Comparison of ENCODE assay signal across 9 mouse cellular contexts in the genomic region with DNA sequence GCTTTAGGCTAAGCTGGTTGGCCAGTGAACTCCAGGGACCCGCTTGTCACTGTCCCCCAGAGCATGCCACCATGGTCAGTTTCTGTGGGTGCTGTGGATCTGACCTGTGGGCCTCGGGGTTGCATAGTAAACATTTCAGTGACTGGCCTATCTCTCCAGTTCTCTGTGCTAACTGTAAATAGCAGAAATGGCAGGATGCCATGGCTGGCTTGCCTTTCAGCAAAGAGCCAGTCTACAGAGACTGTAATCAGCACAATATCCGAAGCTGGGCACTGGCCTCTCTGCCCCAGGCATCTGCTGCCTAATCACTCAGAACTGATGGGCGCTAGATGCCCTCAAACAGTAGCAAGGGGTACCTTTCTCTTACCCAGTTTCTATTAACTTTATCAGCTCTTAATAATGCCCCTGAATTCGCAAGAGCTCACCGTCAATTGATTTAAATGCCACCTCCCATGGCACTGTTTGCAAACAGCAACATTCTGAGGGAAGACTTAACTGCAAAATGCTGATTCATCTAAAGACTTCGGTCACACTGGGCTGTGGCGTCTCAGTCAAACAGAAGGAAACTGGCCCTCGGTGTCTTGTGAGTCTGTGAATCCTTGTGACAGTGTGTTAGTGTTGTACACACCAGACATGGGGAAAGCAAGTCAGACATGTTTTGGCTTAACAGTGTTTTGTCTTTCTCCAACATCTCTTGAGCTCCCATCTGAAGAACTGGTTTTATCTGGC. TPM values are rescaled to one million over a fixed set of nuclear protein-coding genes. Genes with fewer than 3 reads are reported as not detected.
DNase-seq lines count a peak whose midpoint lies in the region; ATAC-seq and TF ChIP-seq lines count a peak whose summit lies in the region.
"Had no signal": no experiment of that assay in that cellular context is flagged by ENCODE, and none has a peak within 500 bp of the region (broad histone marks: within the 10 kb centered on the region; RNA-seq: fewer than 3 reads in every experiment).

No protein-coding gene starts in this region.

- H3K36me3 ChIP-seq in midbrain, embryonic 14.5 days (ENCODE audit: control insufficient read depth, insufficient read depth, low read length), result peaks cover 22% of the 10 kb centered on the region
- peaks cover 27% of the 10 kb centered on the region for H3K36me3 ChIP-seq in midbrain, embryonic 13.5 days
- H3K36me3 ChIP-seq in forebrain, embryonic 14.5 days (ENCODE audit: control insufficient read depth, insufficient read depth, low read length), result peaks cover 29% of the 10 kb centered on the region
- peaks cover 17% of the 10 kb centered on the region for H3K36me3 ChIP-seq in lung, postnatal 0 days (ENCODE audit: insufficient read depth, low read length)

- TF ChIP-seq CTCF in lung, postnatal 0 days (IDR thresholded peaks at IDR 0.05), result no peak

- TF ChIP-seq EP300 in lung, postnatal 0 days (IDR thresholded peaks at IDR 0.05), result no peak

- ATAC-seq in midbrain, embryonic 14.5 days (ENCODE audit: low FRiP score, low TSS enrichment), result no peak
- ATAC-seq in midbrain, embryonic 13.5 days, result no peak
- peak; percentile 65; the same call in 1 of the 2 replicates for ATAC-seq in forebrain, embryonic 14.5 days
- no peak for ATAC-seq in lung, postnatal 0 days

- no peak overlapping the region for H3K27ac ChIP-seq in midbrain, embryonic 14.5 days (replicated peaks; ENCODE audit: low read depth, low read length)
- H3K27ac ChIP-seq in midbrain, embryonic 13.5 days, result no peak overlapping the region
- H3K27ac ChIP-seq in forebrain, embryonic 14.5 days (ENCODE audit: low read depth, low read length), result no peak overlapping the region
- H3K27ac ChIP-seq in lung, postnatal 0 days (ENCODE audit: low read length), result peak overlapping the region; percentile 14; the same call in 1 of the 2 replicates
- H3K27ac ChIP-seq: heart, embryonic 13.5 days had no signal

- H3K9ac ChIP-seq in midbrain, embryonic 14.5 days (replicated peaks; ENCODE audit: low read length), result no peak overlapping the region
- no peak overlapping the region for H3K9ac ChIP-seq in midbrain, embryonic 13.5 days (replicated peaks)
- H3K9ac ChIP-seq in forebrain, embryonic 14.5 days (ENCODE audit: low read length), result no peak overlapping the region
- no peak overlapping the region for H3K9ac ChIP-seq in lung, postnatal 0 days (replicated peaks; ENCODE audit: low read depth)
- H3K9ac ChIP-seq: heart, embryonic 13.5 days had no signal

- H3K27me3 ChIP-seq in midbrain, embryonic 14.5 days (ENCODE audit: control insufficient read depth, insufficient read depth, low read length), result no peaks in the 10 kb centered on the region
- H3K27me3 ChIP-seq in midbrain, embryonic 13.5 days, result no peaks in the 10 kb centered on the region
- H3K27me3 ChIP-seq in forebrain, embryonic 14.5 days (replicated peaks; ENCODE audit: control insufficient read depth, insufficient read depth, low read length), result no peaks in the 10 kb centered on the region
- no peaks in the 10 kb centered on the region for H3K27me3 ChIP-seq in lung, postnatal 0 days (replicated peaks; ENCODE audit: insufficient read depth, low read length)

- no peak overlapping the region for H3K4me2 ChIP-seq in midbrain, embryonic 14.5 days (ENCODE audit: low read length)
- no peak overlapping the region for H3K4me2 ChIP-seq in midbrain, embryonic 13.5 days (replicated peaks)
- no peak overlapping the region for H3K4me2 ChIP-seq in forebrain, embryonic 14.5 days (ENCODE audit: low read length)
- no peak overlapping the region for H3K4me2 ChIP-seq in lung, postnatal 0 days (replicated peaks; ENCODE audit: low read depth, low read length)
- H3K4me2 ChIP-seq: heart, embryonic 13.5 days had no signal

- H3K9me3 ChIP-seq in midbrain, embryonic 14.5 days (ENCODE audit: control insufficient read depth, low read length), result peaks cover 11% of the 10 kb centered on the region
- peaks cover 10% of the 10 kb centered on the region; the same call in 1 of the 2 replicates for H3K9me3 ChIP-seq in midbrain, embryonic 13.5 days
- peaks cover 5% of the 10 kb centered on the region; the same call in 1 of the 2 replicates for H3K9me3 ChIP-seq in forebrain, embryonic 14.5 days (replicated peaks; ENCODE audit: control insufficient read depth, low read length)
- peaks cover 11% of the 10 kb centered on the region for H3K9me3 ChIP-seq in lung, postnatal 0 days (ENCODE audit: low read length)

- DNase-seq in gastrocnemius, adult 18-20 months (ENCODE audit: low spot score), result peak; percentile 43
- no peak for DNase-seq in gastrocnemius, postnatal 25 days
- peak; percentile 58 for DNase-seq in midbrain, embryonic 14.5 days
- DNase-seq in forebrain, embryonic 14.5 days (ENCODE audit: low spot score), result peak; percentile 71
- no peak for DNase-seq in lung, postnatal 0 days (ENCODE audit: low spot score)
- no peak for DNase-seq in layer of hippocampus, postnatal 36 days
- no peak for DNase-seq in spleen, postnatal 14 days (ENCODE audit: low spot score in 2 of 2)

- H3K4me3 ChIP-seq in midbrain, embryonic 14.5 days (replicated peaks; ENCODE audit: low read depth, low read length), result no peak overlapping the region
- H3K4me3 ChIP-seq in midbrain, embryonic 13.5 days (replicated peaks), result no peak overlapping the region
- no peak overlapping the region for H3K4me3 ChIP-seq in forebrain, embryonic 14.5 days (ENCODE audit: low read depth, low read length)
- no peak overlapping the region for H3K4me3 ChIP-seq in lung, postnatal 0 days (ENCODE audit: low read depth, low read length)
- H3K4me3 ChIP-seq: heart, embryonic 13.5 days had no signal

- 81% methylated on average over 9 of the region's 9 CpGs for WGBS in midbrain, embryonic 14.5 days
- WGBS in midbrain, embryonic 13.5 days, result 87% methylated on average over 9 of the region's 9 CpGs
- WGBS in forebrain, embryonic 14.5 days, result 57% methylated on average over 9 of the region's 9 CpGs
- 65% methylated on average over 9 of the region's 9 CpGs for whole genome bisulfite sequencing in lung, postnatal 0 days

- 0 out of 2 replicates have a peak, but pooled peaks cover 8% of the 10 kb centered on the region for H3K4me1 ChIP-seq in midbrain, embryonic 14.5 days (ENCODE audit: control insufficient read depth, insufficient read depth, low read length)
- H3K4me1 ChIP-seq in midbrain, embryonic 13.5 days (replicated peaks), result peaks cover 23% of the 10 kb centered on the region
- H3K4me1 ChIP-seq in forebrain, embryonic 14.5 days (ENCODE audit: control insufficient read depth, insufficient read depth, low read length), result peaks cover 20% of the 10 kb centered on the region
- peaks cover 11% of the 10 kb centered on the region; the same call in 1 of the 2 replicates for H3K4me1 ChIP-seq in lung, postnatal 0 days (ENCODE audit: insufficient read depth, low read depth, low read length)

RNA-seq across cellular contexts. Expression of gene Zfp326, which starts 59.0 kb away (rescaled TPM):
- 10 to 100 TPM in 1 of 2 experiments, 1 to 10 TPM in 1; 8.1 to 11.4 TPM for total RNA-seq in gastrocnemius, adult 18-20 months (2021)
- total RNA-seq in gastrocnemius, postnatal 25 days (2021), result 1 to 10 TPM; 8.3 to 8.5 TPM
- 45.7 and 50.1 TPM in 2 replicates for polyA plus RNA-seq in midbrain, embryonic 14.5 days (2014; fragmentation: Nextera tagmentation; extraction: Ambion mirVana)
- polyA plus RNA-seq in midbrain, embryonic 13.5 days (2015; fragmentation: Nextera tagmentation; extraction: Ambion mirVana), result 58.6 and 63.1 TPM in 2 replicates
- polyA plus RNA-seq in forebrain, embryonic 14.5 days (2014; fragmentation: Nextera tagmentation; extraction: Ambion mirVana), result 29.6 and 36.3 TPM in 2 replicates
- 28.5 and 31.1 TPM in 2 replicates for polyA plus RNA-seq in lung, postnatal 0 days (2015; fragmentation: Nextera tagmentation; extraction: Ambion mirVana)
- total RNA-seq in layer of hippocampus, postnatal 36 days (2021), result 10 to 100 TPM; 38.8 to 41.3 TPM

Comparison
In these comparisons a context has a peak if more than half of its experiments do, and no peak if none do; other contexts are left out.
1. DNase-seq: peak in gastrocnemius, adult 18-20 months (single experiment), midbrain, embryonic 14.5 days (single experiment) and forebrain, embryonic 14.5 days (single experiment); none in gastrocnemius, postnatal 25 days (single experiment), lung, postnatal 0 days (single experiment), layer of hippocampus, postnatal 36 days (0 of 2) and spleen, postnatal 14 days (0 of 2).